Mouse (Mus musculus): ENCODE measurements around the gene Arid3b.

GRCm38 (mm10) chr9:57817220-57817667, 19.3 kb downstream of the Arid3b start:
- TF ChIP-seq ZC3H11A (IDR thresholded peaks at IDR 0.05; ENCODE audit: borderline replicate concordance, low read depth, low read length): no peak
- no peak for TF ChIP-seq CHD2 (IDR thresholded peaks at IDR 0.05; ENCODE audit: low read depth, low read length)
- no peak for TF ChIP-seq ZNF384 (IDR thresholded peaks at IDR 0.05; ENCODE audit: low read depth, low read length)
- no peak for TF ChIP-seq MAFK (IDR thresholded peaks at IDR 0.05; ENCODE audit: insufficient read depth, low read depth, low read length)
